Mouse (Mus musculus): ENCODE measurements around the gene Arhgap27. TPM values are rescaled to one million over a fixed set of nuclear protein-coding genes. Genes with fewer than 3 reads are reported as not detected.

Gene Arhgap27
- polyA plus RNA-seq, 1 experiment from 2014 or later: 16.4 TPM

- no peak overlapping the region for H3K4me3 ChIP-seq (ENCODE audit: low read depth, low read length)
- H3K4me1 ChIP-seq (ENCODE audit: control insufficient read depth, insufficient read depth, low read length): peaks cover 16% of the 10 kb centered on the region; the same call in 1 of the 2 replicates
- 22% methylated on average over 7 of the region's 7 CpGs for WGBS
- peak overlapping the region; percentile 86 for H3K27ac ChIP-seq (ENCODE audit: low read length)
- 0 out of 2 replicates have a peak overlapping the region, but pooled peaks have one; percentile 14 for H3K9ac ChIP-seq (replicated peaks; ENCODE audit: low read depth, low read length)
- ATAC-seq (ENCODE audit: insufficient number of reproducible peaks, insufficient read depth, low FRiP score, low read depth): peak; percentile 38; the same call in 1 of the 2 replicates
- peak overlapping the region; percentile 56 for H3K4me2 ChIP-seq (replicated peaks; ENCODE audit: low read depth, low read length)
- no peaks in the 10 kb centered on the region for H3K9me3 ChIP-seq (ENCODE audit: control insufficient read depth, low read depth, low read length)
- H3K36me3 ChIP-seq (ENCODE audit: control insufficient read depth, insufficient read depth, low read length): no peaks in the 10 kb centered on the region; the same call in 1 of the 2 replicates
- H3K27me3 ChIP-seq (ENCODE audit: control insufficient read depth, insufficient read depth, low read length): no peaks in the 10 kb centered on the region
Measured at GRCm38 (mm10) chr11:103340677-103341076, 22.8 kb downstream of the Arhgap27 start.

- Histone ChIP-seq H3K27me3 (ENCODE audit: control insufficient read depth, insufficient read depth, low read length) (no peaks in the 10 kb centered on the region), H3K4me3 (ENCODE audit: low read depth, low read length) (peak overlapping the region; percentile 22; the same call in 1 of the 2 replicates), H3K27ac (ENCODE audit: low read length) (peak overlapping the region; percentile 86), H3K4me1 (ENCODE audit: control insufficient read depth, insufficient read depth, low read length) (peaks cover 12% of the 10 kb centered on the region; the same call in 1 of the 2 replicates), H3K4me2 (replicated peaks; ENCODE audit: low read depth, low read length) (peak overlapping the region; percentile 56), H3K9me3 (ENCODE audit: control insufficient read depth, low read depth, low read length) (no peaks in the 10 kb centered on the region), H3K9ac (replicated peaks; ENCODE audit: low read depth, low read length) (peak overlapping the region; percentile 14; the same call in 1 of the 2 replicates), H3K36me3 (ENCODE audit: control insufficient read depth, insufficient read depth, low read length) (no peaks in the 10 kb centered on the region; the same call in 1 of the 2 replicates)
- 48% methylated on average over 19 of the region's 19 CpGs for WGBS
- peak; percentile 43; the same call in 1 of the 2 replicates for ATAC-seq (ENCODE audit: insufficient number of reproducible peaks, insufficient read depth, low FRiP score, low read depth)
Measured at GRCm38 (mm10) chr11:103340130-103340529, 23.4 kb downstream of the Arhgap27 start.

- Histone ChIP-seq H3K4me3 (ENCODE audit: low read depth, low read length) (peak overlapping the region; percentile 22; the same call in 1 of the 2 replicates), H3K4me1 (ENCODE audit: control insufficient read depth, insufficient read depth, low read length) (peaks cover 9% of the 10 kb centered on the region; the same call in 1 of the 2 replicates), H3K9me3 (ENCODE audit: control insufficient read depth, low read depth, low read length) (no peaks in the 10 kb centered on the region), H3K36me3 (ENCODE audit: control insufficient read depth, insufficient read depth, low read length) (no peaks in the 10 kb centered on the region; the same call in 1 of the 2 replicates), H3K4me2 (replicated peaks; ENCODE audit: low read depth, low read length) (peak overlapping the region; percentile 56), H3K9ac (replicated peaks; ENCODE audit: low read depth, low read length) (peak overlapping the region; percentile 14; the same call in 1 of the 2 replicates), H3K27ac (ENCODE audit: low read length) (peak overlapping the region; percentile 86), H3K27me3 (ENCODE audit: control insufficient read depth, insufficient read depth, low read length) (0 out of 2 replicates have a peak, but pooled peaks cover 1% of the 10 kb centered on the region)
- ATAC-seq (ENCODE audit: insufficient number of reproducible peaks, insufficient read depth, low FRiP score, low read depth): peak; percentile 80
- WGBS: 38% methylated on average over 19 of the region's 19 CpGs
Measured at GRCm38 (mm10) chr11:103339414-103340119, 23.9 kb downstream of the Arhgap27 start.

GRCm38 (mm10) chr11:103338671-103339070 is 24.8 kb downstream of the Arhgap27 start:
- Histone ChIP-seq H3K36me3 (ENCODE audit: control insufficient read depth, insufficient read depth, low read length) (no peaks in the 10 kb centered on the region; the same call in 1 of the 2 replicates), H3K4me3 (ENCODE audit: low read depth, low read length) (no peak overlapping the region), H3K4me1 (ENCODE audit: control insufficient read depth, insufficient read depth, low read length) (peaks cover 10% of the 10 kb centered on the region; the same call in 1 of the 2 replicates), H3K27me3 (ENCODE audit: control insufficient read depth, insufficient read depth, low read length) (peaks cover 5% of the 10 kb centered on the region; the same call in 1 of the 2 replicates), H3K9ac (replicated peaks; ENCODE audit: low read depth, low read length) (no peak overlapping the region), H3K9me3 (ENCODE audit: control insufficient read depth, low read depth, low read length) (no peaks in the 10 kb centered on the region), H3K4me2 (replicated peaks; ENCODE audit: low read depth, low read length) (no peak overlapping the region), H3K27ac (ENCODE audit: low read length) (no peak overlapping the region)
- no peak for ATAC-seq (ENCODE audit: insufficient number of reproducible peaks, insufficient read depth, low FRiP score, low read depth)
- 96% methylated on average over 6 of the region's 6 CpGs for WGBS

GRCm38 (mm10) chr11:103338119-103338518 is 25.4 kb downstream of the Arhgap27 start:
- no peak overlapping the region for H3K4me2 ChIP-seq (replicated peaks; ENCODE audit: low read depth, low read length)
- H3K27me3 ChIP-seq (ENCODE audit: control insufficient read depth, insufficient read depth, low read length): peaks cover 5% of the 10 kb centered on the region; the same call in 1 of the 2 replicates
- H3K9me3 ChIP-seq (ENCODE audit: control insufficient read depth, low read depth, low read length): no peaks in the 10 kb centered on the region
- H3K27ac ChIP-seq (ENCODE audit: low read length): no peak overlapping the region
- no peak overlapping the region for H3K4me3 ChIP-seq (ENCODE audit: low read depth, low read length)
- H3K36me3 ChIP-seq (ENCODE audit: control insufficient read depth, insufficient read depth, low read length): no peaks in the 10 kb centered on the region; the same call in 1 of the 2 replicates
- no peak for ATAC-seq (ENCODE audit: insufficient number of reproducible peaks, insufficient read depth, low FRiP score, low read depth)
- no peak overlapping the region for H3K9ac ChIP-seq (replicated peaks; ENCODE audit: low read depth, low read length)
- 82% methylated on average over 7 of the region's 7 CpGs for WGBS
- H3K4me1 ChIP-seq (ENCODE audit: control insufficient read depth, insufficient read depth, low read length): peaks cover 14% of the 10 kb centered on the region; the same call in 1 of the 2 replicates

DNA sequence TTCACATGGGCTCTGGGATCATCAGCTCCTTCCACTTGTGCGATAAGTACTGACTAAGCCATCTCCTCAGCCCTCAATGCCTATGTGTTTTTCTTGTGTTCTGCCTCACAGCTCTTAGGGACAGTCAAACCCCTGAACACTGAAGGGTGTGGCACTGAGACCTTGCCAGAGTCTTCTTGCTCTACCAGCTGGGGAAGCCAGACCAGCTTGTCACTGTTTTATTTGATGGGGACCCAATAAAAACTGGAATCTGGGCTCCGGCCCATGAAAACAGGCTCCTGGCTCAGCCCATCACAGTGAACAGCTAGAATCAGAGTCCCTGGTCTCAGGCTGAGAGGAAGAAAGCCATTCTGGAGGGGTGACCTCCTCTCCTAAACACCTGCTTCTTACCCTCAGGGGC is 26.3 kb downstream of the Arhgap27 start:
- Histone ChIP-seq H3K9me3 (ENCODE audit: control insufficient read depth, low read depth, low read length) (no peaks in the 10 kb centered on the region), H3K27ac (ENCODE audit: low read length) (no peak overlapping the region), H3K36me3 (ENCODE audit: control insufficient read depth, insufficient read depth, low read length) (no peaks in the 10 kb centered on the region; the same call in 1 of the 2 replicates), H3K27me3 (ENCODE audit: control insufficient read depth, insufficient read depth, low read length) (peaks cover 5% of the 10 kb centered on the region; the same call in 1 of the 2 replicates), H3K4me3 (ENCODE audit: low read depth, low read length) (no peak overlapping the region), H3K9ac (replicated peaks; ENCODE audit: low read depth, low read length) (no peak overlapping the region), H3K4me2 (replicated peaks; ENCODE audit: low read depth, low read length) (no peak overlapping the region), H3K4me1 (ENCODE audit: control insufficient read depth, insufficient read depth, low read length) (peaks cover 14% of the 10 kb centered on the region; the same call in 1 of the 2 replicates)
- 83% methylated on average over 2 of the region's 2 CpGs for WGBS
- ATAC-seq (ENCODE audit: insufficient number of reproducible peaks, insufficient read depth, low FRiP score, low read depth): no peak

DNA sequence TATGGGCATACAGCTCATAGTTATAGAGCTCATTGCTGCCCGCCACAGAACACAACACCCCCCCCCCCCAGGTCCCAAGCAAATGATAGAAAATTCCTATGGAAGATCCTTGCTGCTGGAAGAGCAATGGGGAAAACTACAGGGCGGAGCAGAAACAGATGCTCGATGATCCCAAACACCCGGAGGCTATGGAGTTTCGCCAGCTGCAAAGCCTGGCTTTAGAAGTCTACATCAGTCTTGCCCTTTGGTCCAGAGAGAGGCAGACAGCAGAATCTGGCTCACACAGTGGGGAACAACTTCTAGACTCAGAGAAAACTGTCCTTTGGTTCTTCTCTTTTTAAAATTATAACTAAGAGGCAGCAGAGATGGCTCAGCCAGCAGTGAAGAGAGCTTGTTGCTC is 27.9 kb downstream of the Arhgap27 start:
- H3K27ac ChIP-seq (ENCODE audit: low read length): peak overlapping the region; percentile 10; the same call in 1 of the 2 replicates

GRCm38 (mm10) chr11:103334925-103335324 is 28.6 kb downstream of the Arhgap27 start:
- H3K4me2 ChIP-seq (replicated peaks; ENCODE audit: low read depth, low read length): no peak overlapping the region
- H3K9me3 ChIP-seq (ENCODE audit: control insufficient read depth, low read depth, low read length): no peaks in the 10 kb centered on the region
- H3K4me1 ChIP-seq (ENCODE audit: control insufficient read depth, insufficient read depth, low read length): peaks cover 8% of the 10 kb centered on the region; the same call in 1 of the 2 replicates
- H3K27ac ChIP-seq (ENCODE audit: low read length): peak overlapping the region; percentile 10; the same call in 1 of the 2 replicates
- H3K36me3 ChIP-seq (ENCODE audit: control insufficient read depth, insufficient read depth, low read length): no peaks in the 10 kb centered on the region; the same call in 1 of the 2 replicates
- H3K4me3 ChIP-seq (ENCODE audit: low read depth, low read length): no peak overlapping the region
- no peak for ATAC-seq (ENCODE audit: insufficient number of reproducible peaks, insufficient read depth, low FRiP score, low read depth)
- H3K27me3 ChIP-seq (ENCODE audit: control insufficient read depth, insufficient read depth, low read length): peaks cover 5% of the 10 kb centered on the region; the same call in 1 of the 2 replicates
- H3K9ac ChIP-seq (replicated peaks; ENCODE audit: low read depth, low read length): no peak overlapping the region
- 75% methylated on average over 9 of the region's 9 CpGs for WGBS

More for the DNA sequence above, 27.9 kb downstream of the Arhgap27 start:
- ATAC-seq (ENCODE audit: insufficient number of reproducible peaks, insufficient read depth, low FRiP score, low read depth): no peak
- WGBS: 67% methylated on average over 5 of the region's 5 CpGs
- H3K9me3 ChIP-seq (ENCODE audit: control insufficient read depth, low read depth, low read length): no peaks in the 10 kb centered on the region
- H3K27me3 ChIP-seq (ENCODE audit: control insufficient read depth, insufficient read depth, low read length): peaks cover 5% of the 10 kb centered on the region; the same call in 1 of the 2 replicates
- H3K4me3 ChIP-seq (ENCODE audit: low read depth, low read length): no peak overlapping the region
- no peaks in the 10 kb centered on the region; the same call in 1 of the 2 replicates for H3K36me3 ChIP-seq (ENCODE audit: control insufficient read depth, insufficient read depth, low read length)
- no peak overlapping the region for H3K4me2 ChIP-seq (replicated peaks; ENCODE audit: low read depth, low read length)
- H3K4me1 ChIP-seq (ENCODE audit: control insufficient read depth, insufficient read depth, low read length): peaks cover 14% of the 10 kb centered on the region; the same call in 1 of the 2 replicates
- H3K9ac ChIP-seq (replicated peaks; ENCODE audit: low read depth, low read length): no peak overlapping the region

All from stomach, embryonic 14.5 days (tissue).